Mouse (Mus musculus) liver, postnatal 0 days (tissue): ENCODE measurements at regions not wholly inside any gene's neighbourhood (a gene's known extent, or its start where the extent isn't known, plus 50 kb on each side); places are given as distances from the start of the nearest gene placed in this dataset.

ENCODE experiments used
- CTCF ChIP-seq: sonication (generic); IDR thresholded peaks from 2 replicates; pipeline ENCODE4 v1.5.1; 2016; ENCODE audit warnings: antibody characterized with exemption, low read depth
- EP300 ChIP-seq: IDR thresholded peaks from 2 replicates; pipeline ENCODE4 v1.6.1; 2016; ENCODE audit warnings: antibody characterized with exemption, low read depth, mild to moderate bottlenecking

DNA sequence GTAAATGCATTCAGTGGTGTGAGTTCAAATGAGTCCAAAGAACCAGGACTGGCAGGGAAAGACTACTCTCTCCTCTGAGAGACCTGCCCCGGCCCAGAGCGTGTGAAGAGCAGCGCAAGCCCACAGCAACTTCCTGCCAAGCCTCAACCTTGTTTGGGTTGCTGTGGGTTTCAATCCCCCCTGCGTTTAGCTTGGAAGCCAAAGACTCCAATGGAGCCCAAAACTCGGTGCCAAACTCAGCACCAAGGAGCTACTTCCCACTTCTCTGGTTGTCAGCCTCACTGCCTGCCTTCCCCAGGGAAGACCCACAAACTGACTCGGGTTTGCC lies 354.7 kb upstream of the Nfe2l3 start:
- TF ChIP-seq CTCF (no peak), EP300 (no peak)
